Mouse (Mus musculus): ENCODE data around the gene Gpcpd1. TPM values are rescaled to one million over a fixed set of nuclear protein-coding genes. Genes with fewer than 3 reads are reported as not detected.

Gpcpd1 gene
- polyA plus RNA-seq, 1 experiment: 9.4 TPM

GRCm38 (mm10) chr2:132517194-132517836, 70.2 kb downstream of the Gpcpd1 start:
- no peak for DNase-seq (ENCODE audit: low read depth)

- DNase-seq (ENCODE audit: low read depth): no peak
Measured at GRCm38 (mm10) chr2:132516130-132517030, 71.1 kb downstream of the Gpcpd1 start.

- DNase-seq (ENCODE audit: low read depth): no peak
Measured at GRCm38 (mm10) chr2:132515607-132516006, 71.9 kb downstream of the Gpcpd1 start.

- DNase-seq (ENCODE audit: low read depth): no peak
Measured at GRCm38 (mm10) chr2:132515076-132515475, 72.5 kb downstream of the Gpcpd1 start.

GRCm38 (mm10) chr2:132514353-132514752, 73.2 kb downstream of the Gpcpd1 start:
- no peak for DNase-seq (ENCODE audit: low read depth)

GRCm38 (mm10) chr2:132513371-132514181, 74.0 kb downstream of the Gpcpd1 start:
- no peak for DNase-seq (ENCODE audit: low read depth)

GRCm38 (mm10) chr2:132512977-132513351, 74.6 kb downstream of the Gpcpd1 start:
- DNase-seq (ENCODE audit: low read depth): no peak

- no peak for DNase-seq (ENCODE audit: low read depth)
Measured at GRCm38 (mm10) chr2:132512051-132512976, 75.2 kb downstream of the Gpcpd1 start.

GRCm38 (mm10) chr2:132511011-132511818, 76.3 kb downstream of the Gpcpd1 start:
- no peak for DNase-seq (ENCODE audit: low read depth)

- no peak for DNase-seq (ENCODE audit: low read depth)
Measured at GRCm38 (mm10) chr2:132509714-132510113, 77.8 kb downstream of the Gpcpd1 start.

- DNase-seq (ENCODE audit: low read depth): no peak
Measured at GRCm38 (mm10) chr2:132509261-132509660, 78.3 kb downstream of the Gpcpd1 start.

- DNase-seq (ENCODE audit: low read depth): no peak
Measured at GRCm38 (mm10) chr2:132507521-132507920, 80.0 kb downstream of the Gpcpd1 start.

- no peak for DNase-seq (ENCODE audit: low read depth)
Measured at GRCm38 (mm10) chr2:132507091-132507490, 80.4 kb downstream of the Gpcpd1 start.

GRCm38 (mm10) chr2:132505828-132506227, 81.7 kb downstream of the Gpcpd1 start:
- DNase-seq (ENCODE audit: low read depth): no peak

- no peak for DNase-seq (ENCODE audit: low read depth)
Measured at GRCm38 (mm10) chr2:132498344-132498743, 89.2 kb downstream of the Gpcpd1 start.

- no peak for DNase-seq (ENCODE audit: low read depth)
Measured at GRCm38 (mm10) chr2:132497412-132498135, 90.0 kb downstream of the Gpcpd1 start.

- no peak for DNase-seq (ENCODE audit: low read depth)
Measured at GRCm38 (mm10) chr2:132493184-132493583, 94.3 kb downstream of the Gpcpd1 start.

GRCm38 (mm10) chr2:132485454-132485853, 102.1 kb downstream of the Gpcpd1 start:
- DNase-seq (ENCODE audit: low read depth): no peak

GRCm38 (mm10) chr2:132481547-132481946, 106.0 kb downstream of the Gpcpd1 start:
- DNase-seq (ENCODE audit: low read depth): no peak

All from gonadal fat pad, adult 2 months (tissue).